Mouse (Mus musculus) urinary bladder, adult 18-20 months (tissue): ENCODE data around the gene Sema3d.

ENCODE experiments used
- DNase-seq, 2 experiments: peaks; one replicate each; pipeline ENCODE4 v3.0.0; 2022; ENCODE audit warnings: low spot score in 2 of 2, mixed read lengths in 2 of 2

Gene Sema3d

DNA sequence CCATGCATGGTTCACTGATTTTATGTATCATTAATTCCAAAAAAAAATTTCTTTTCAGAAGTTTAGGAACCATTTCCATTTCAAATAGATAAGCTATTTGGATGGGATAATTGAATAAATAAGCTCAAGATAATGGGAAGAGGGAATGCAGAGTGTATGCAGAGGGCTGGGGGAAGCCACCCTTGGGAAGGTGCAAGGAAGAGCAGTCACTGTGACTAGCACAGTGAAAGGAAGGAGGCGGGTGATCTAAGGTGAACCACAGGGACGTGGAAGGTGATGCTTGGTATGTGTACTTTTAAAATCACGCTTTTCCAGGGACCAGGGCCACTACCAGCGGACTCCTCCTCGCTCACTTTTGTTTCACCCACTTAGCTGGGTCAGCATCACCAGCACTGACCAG, 115.9 kb downstream of the Sema3d start:
- DNase-seq: no peak

DNA sequence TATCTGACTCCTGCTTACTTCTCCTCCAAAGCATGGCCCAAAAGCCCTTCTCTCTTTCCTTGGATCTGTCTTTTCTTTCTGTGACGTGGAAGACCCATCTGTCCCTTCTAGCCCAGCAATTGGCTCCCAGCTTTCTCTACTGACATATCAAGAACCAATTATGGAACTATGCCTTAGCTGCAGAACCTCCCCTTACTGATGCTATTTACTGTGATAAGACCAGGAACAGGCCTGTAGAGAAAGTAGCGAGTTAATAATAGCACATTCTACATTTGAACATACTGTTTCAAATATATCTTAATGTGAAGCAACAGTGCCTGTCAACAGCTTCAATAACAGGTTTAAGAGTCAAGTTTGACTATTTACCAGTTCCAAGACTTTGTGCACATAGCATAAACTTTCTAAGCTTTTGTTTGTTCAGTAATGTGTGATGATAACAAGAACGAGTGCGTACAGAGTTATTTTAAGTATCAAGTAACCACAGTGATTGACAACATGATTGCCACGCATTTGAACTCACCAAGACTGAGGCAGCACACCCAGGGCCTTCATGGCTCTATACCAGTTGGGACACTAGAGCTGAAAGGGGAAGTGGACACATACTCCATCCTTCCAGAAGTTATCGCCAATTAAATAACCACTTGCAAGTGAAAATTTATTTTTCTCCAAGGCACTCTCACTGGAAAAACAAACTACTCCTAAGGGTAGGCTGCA, 116.8 kb downstream of the Sema3d start:
- DNase-seq: no peak

DNA sequence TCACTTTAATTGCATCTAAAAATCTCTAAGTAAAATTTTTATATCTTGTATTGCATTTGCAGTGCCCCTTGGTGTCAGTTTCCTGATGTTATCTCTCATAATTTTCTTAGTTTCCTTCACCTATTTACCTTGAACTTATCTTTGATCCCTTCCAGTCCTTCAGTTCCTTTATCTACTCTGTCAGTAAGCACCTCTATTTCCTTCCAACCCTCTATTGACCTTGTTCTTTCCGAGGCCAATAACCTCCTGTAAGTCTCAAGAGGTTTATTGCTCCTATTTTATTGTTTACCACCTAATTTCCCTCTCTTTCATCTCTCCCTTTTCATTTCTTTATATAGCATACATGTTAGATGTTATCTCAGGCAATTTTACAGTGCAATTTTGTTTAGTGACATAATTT, 129.3 kb downstream of the Sema3d start:
- no peak for DNase-seq

DNA sequence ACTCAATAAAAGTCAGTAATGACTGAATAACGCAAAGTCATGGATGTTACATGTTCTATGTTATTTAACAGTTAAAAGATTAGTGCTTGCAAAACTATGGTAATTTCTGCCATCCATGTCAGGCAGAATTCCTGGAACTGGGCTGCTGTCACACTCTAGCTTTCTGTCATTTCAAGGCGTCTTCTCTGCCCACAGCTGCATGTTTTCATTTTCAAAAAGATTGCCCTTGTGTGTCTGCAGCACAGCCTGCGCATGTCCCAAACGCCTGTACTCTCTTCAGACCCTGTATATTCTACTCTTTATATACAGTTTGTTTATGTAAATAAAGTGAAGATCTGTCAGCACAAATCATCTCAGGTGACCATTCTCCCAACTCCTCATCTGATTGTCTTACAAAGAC, 132.1 kb downstream of the Sema3d start:
- DNase-seq: no peak

DNA sequence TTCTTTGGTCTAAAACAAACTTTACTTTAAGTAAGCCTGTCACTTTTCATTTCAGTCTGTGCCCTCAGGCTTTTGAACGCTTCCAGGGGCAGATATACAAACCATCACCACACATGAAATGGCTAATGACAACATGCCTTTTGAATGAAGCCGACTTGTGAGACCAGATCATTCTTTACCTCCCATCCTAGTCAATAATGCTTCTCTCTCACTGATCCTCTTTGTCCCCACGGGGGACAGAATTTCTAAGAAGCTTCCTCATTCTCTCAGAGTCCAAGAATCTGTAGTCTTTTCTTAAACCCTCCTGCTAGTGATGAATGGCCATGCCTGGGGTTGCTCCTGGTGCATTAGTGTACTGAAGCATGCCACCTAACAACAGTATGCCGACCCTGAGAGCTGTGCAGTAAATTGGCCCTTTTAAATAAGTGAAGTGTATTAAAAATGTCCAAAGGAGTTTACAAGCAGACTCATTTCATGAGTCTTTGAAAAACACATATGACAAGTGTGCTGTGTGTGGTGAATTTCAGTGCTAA, 142.1 kb downstream of the Sema3d start:
- no peak for DNase-seq

DNA sequence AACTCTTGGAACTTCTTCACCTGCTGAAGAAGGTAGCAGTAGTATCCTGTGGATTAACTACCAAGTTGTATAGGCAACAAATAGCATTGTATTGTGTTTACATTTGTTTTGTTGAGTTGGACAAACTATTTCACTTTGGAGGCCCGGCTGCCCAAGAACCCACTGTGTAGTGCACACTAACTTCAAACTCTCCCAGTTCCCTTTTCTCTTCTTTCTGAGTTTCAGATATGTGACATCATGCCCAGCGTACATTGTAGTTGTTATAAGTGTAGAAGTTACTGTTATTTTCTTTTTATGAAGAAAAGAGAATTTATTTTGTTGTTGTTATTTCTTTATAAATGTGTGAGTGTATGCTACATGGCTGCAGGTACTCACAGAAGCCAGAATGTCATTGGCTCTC, 145.4 kb downstream of the Sema3d start:
- no peak for DNase-seq

DNA sequence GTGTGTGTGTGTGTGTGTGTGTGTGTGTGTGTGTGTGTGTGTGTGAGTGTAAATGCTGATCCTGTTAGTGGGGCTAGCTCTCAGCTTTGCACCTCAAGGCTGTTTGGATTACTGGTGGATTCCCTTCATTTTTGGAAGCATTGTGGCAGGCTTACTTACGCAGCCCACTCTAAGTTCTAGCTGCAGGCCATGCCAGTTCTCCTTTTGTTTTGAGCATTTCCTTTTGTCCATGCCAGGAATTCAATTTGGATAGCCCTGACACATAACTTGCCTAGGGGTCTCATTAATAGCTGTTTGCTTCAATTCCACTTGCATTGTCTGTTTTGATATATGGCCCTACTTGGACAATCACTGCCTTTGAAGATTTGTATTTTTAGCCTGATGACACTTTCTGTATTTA, 146.6 kb downstream of the Sema3d start:
- no peak for DNase-seq

DNA sequence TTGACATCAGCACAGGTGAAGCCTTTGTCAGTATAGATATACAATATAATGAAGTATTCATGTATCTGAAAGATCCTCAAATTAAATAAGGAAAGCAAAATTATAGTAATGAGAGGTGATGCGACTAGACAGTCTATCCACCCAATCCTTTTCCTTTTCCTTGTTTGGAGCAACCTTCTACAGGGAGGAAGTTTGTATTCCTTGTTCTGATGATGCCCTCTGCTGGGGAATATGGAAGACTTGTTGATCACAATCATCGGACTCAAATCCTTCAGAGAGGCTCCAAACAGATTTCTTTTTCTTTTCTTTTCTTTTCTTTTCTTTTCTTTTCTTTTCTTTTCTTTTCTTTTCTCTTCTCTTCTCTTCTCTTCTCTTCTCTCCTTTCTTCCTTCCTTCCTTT, 158.1 kb downstream of the Sema3d start:
- DNase-seq: no peak

DNA sequence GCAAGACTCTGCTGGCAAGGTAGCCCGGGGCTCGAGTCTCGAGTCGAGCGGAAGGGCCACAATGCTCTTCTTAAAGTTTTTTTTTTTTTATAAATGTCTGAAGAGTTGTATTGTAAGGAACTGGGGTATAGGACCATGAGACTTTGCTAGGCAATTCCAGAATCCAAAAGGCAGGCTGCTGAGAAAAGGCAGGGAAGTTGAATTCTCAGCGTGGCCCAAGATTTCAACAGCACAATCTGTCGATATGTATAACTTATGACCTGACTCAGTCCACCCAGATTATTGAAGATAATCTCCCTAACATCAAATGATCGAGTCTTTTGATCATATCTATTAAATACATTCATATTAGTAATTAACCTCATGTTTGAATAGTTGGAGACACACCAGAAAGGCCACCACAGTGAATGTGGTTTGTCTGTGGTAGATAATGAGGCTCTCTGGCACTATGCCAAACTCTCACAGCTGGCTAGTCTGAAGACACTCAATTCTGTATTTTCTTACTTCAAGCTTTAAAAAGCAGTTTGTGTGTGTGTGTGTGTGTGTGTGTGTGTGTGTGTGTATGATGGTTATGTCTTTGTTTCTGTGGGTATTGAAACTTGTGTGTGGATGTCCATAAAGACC, 166.0 kb downstream of the Sema3d start:
- DNase-seq: no peak

DNA sequence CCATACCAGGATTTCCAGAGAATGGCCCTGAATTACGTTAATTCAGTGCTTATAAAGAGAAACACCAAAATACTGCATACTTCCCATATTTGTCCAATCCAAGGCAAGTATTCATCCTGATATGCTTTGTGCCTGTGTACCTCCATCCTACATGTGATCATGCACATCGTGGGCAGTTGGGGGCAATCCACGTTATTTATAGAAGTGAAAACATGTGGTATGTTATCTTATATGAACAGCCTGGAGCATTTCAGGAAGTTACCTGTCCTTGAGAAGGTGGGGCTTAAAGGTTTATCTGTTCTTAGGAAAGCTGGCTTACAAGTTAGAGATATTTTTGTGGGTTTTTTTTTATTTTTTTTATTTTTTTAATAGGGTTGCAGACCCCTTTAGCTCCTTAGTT, 172.2 kb downstream of the Sema3d start:
- no peak for DNase-seq

DNA sequence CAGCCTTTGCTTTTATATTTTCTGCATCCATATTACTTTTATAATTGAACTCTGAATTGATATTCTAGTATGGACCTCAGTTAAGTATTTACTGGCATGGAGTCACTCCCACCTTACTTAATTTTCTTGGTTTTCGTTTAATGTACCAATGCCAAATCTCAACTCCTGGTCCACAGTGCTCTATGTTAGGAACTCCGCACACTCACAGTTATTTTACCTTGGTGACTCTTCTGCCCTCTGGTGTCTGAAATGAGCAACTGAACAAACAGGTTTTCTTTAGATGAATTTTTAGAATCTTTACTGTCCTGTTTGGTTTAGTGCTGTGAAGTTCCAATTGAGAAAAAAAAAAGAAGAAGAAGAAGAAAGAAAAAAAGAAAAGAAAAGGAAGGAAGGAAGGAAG, 174.7 kb downstream of the Sema3d start:
- DNase-seq: no peak

DNA sequence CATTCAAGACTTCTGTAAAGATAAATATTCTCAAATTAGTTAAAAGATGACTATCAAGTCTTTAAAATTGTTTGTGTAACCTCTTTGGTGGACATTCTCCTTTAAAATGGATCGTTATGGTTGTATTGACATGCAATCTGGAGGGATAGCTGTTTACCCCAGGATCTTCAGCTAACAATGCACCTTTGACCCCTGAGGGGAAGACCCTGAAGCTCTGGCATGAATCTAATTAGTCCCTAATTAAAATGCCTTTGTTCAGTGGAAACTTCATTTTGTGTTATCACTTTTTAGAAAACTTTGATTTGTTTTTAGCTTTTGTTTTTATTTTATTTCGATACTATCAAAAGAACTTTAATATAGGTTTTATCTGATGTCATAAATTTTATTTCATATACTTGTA, 178.6 kb downstream of the Sema3d start:
- no peak for DNase-seq

DNA sequence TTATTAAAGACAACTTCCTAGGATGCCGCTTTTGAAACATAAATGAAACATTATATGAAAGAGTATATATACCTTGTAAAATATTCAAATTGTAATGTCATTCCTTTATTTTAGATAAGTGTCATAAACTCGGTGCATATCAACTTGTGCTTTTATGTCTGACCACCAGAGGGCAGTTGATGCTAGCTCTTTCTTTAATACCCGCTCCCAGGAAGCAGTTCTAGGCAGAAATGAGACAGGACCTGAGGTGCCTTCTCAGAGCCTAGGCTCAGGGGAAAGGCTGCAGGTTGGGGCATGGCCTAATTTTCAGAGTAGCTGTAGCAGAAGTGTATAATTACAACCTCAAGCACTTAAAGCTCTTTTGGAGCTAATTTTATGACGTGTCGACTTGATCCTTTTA, 179.0 kb downstream of the Sema3d start:
- DNase-seq: peak in 1 of 2 experiments; percentile 16

DNA sequence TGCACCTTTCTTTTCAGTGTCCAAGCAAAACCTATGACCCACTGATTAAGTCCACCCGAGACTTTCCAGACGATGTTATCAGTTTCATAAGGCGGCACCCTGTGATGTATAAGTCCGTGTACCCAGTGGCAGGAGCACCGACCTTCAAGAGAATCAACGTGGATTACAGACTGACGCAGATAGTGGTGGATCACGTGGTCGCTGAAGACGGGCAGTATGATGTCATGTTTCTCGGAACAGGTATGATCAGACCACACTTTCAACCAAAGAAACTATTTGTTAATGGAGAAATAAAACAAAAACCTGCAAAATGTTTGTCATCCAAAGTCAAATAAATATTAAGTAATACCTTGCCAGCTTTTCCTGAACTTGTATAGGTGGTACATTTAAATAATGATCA, 179.9 kb downstream of the Sema3d start:
- DNase-seq: no peak

DNA sequence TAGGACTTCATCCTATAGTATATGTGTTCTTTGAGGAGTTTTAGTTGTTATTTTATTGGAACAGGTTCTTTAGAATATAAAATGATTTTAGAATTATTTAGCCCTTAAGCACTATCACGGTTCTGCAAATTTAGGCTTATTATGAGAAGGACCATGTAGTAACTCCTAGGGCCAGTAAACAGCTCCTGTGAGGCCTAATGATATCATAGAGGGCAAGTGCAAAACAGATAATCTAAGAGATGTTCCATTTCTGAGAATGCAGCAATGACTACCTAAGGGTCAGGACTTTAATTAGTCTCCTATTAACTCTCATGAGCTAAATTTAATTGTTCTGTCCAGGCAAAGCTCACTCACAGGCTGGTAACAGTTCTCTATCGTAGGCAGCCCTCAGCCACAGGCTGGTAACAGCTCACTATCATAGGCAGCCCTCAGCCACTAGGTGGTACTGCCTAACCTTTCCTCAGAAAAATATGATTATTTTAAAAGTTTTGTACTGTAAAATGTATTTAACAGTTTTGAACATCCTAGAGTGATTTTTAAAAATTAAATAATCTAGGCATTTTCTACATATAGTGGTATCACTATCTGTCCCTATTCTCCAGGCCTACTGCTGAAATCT, 181.5 kb downstream of the Sema3d start:
- no peak for DNase-seq

DNA sequence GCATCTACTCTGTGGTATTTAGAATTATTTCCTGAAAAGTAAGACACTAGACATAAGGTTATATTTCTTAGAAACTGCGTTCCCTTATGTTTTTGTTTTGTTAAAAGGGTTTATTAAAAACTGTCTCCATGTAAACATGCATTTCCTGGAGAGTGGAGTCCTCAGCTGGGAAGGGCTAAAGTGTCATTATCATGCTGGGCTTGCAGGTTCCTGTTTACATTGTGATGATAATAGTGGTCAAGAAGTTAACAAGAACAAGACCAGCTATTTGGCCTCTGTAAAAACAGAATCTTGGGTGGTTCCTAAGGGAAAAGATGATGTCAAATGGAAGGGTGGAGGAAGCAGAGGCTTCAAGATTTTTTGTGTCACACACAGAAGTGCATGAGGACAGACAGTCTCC, 183.4 kb downstream of the Sema3d start:
- no peak for DNase-seq

DNA sequence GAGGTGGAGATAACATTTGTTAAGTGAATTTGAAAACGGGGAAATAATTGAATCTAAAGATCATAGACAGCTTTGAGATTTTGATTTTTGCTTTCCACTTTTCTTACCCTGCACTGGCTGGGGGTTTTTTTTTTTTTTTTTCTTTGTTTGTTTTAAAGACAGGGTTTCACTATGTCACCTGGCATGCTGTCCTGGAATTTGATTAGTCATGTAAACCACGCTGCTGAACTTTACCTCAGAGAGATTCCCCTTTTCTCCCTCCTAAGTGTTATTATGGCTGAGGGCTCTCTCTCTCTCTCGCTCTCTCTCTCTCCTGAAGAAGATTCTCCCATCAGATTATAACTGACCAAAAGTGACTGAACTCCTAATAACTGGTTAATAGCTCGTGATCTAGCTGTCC, 191.4 kb downstream of the Sema3d start:
- no peak for DNase-seq

DNA sequence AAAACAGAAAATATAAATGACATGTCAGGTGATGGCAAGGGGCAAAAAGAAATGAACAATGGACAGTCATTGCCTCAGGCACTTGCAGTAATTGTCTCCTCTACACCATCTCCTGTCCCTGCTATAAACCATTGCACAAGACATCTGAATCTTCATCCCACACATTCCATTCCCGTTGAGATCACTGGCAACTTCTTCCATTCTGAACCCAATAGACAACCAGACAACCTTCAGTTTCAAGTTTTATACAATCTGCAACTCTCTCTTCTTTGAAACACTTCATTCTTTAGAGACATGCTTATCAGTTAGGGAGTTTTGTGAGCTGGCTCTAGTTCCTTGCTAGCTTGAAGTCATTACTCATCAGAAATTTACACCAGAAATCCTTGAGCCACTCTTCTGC, 192.1 kb downstream of the Sema3d start:
- DNase-seq: no peak

DNA sequence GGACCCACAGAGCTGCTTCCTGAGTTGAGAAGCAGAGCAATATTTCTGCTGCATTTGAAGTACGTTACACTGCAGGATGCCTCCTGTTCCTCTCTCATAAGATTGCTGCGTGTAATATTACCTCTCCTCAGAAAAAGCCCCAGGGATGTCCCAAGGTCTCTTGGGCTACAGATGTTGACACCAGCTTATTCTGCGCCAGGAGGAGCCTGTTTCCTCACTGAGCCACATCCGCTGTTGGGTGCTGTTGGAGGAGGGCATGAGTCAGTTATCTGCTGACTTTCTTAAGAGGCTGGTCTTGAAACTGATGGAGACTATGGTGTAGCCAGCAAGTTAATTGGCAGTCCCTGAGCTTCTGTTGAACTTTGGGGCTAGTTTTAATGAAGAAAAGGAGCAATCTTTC, 196.6 kb downstream of the Sema3d start:
- no peak for DNase-seq

DNA sequence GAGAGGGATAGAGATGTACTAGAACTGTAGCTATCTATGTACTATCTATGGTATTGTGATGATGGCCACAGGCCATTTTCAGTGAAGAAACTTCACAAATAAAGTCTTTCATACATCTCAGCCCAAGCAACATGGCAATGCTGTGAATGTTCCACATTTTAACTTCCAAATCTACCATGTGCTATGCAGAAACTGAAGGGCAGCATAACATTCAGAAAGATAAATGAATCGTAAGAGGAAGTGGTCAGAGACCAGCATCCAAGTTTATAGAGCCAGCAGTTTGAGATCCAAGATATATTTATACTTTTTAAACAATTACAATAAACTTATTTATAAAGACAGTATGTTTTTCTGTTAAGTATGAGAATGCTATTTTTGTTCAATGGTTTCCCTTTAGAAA, 199.4 kb downstream of the Sema3d start:
- DNase-seq: no peak

DNA sequence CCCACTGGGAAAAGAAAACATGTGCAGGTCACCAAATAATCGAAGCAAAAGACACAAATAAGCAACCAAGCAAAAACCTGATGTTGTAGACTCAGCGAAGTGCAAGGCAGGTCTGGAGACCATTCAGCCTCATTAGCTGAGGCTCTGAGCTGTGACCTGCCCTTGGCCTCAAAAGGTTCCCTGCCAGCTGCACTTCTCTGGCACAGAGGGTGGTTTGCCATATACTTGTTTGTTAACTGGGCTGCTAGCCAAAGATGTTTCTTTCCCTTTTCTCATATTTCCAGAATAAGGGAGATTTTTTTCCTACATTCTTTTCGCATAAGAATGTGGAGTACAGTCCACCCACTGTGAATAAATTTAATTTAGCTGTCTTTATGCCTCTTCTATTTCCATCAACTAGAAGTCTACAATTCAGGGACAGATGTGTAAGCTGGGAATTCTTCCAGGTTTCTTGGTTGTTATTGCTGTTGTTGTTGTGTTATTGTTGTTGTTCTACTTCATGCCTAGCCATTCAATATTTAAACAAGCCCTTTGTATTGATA, 200.2 kb downstream of the Sema3d start:
- no peak for DNase-seq

DNA sequence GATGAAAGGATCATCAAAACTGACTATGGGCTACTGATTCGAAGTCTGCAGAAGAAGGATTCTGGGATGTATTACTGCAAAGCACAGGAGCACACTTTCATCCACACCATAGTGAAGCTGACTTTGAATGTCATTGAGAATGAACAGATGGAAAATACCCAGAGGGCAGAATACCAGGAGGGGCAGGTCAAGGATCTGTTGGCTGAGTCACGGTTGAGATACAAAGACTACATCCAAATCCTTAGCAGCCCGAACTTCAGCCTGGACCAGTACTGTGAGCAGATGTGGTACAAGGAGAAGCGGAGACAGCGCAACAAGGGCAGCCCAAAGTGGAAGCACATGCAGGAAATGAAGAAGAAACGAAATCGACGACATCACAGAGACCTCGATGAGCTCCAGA, 201.7 kb downstream of the Sema3d start:
- no peak for DNase-seq
